Mouse (Mus musculus) right cerebral cortex, postnatal 25 days (tissue): ENCODE data around the gene Apold1.

ENCODE experiments used
- DNase-seq: peaks from one replicate; pipeline ENCODE4 v3.0.0; 2022

The Apold1 gene

DNA sequence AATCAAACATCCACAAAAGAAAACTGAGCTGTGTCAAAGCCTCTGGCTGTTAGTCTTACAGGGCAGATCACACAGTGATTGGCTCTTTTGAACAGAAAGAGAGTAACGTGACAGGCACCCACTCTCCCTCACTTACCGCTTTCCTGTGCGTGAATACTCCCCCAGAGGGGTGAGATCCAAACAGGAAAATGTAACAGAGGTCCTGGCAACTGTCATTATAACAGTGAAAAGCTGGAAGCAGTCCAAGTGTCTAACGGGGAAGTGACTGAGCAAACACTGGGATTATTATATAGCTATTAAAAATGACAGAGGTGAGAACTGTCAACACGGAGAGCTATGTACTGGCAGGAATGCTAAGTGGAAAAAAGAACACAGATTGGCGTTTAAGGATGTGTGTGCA, 4.9 kb upstream of the Apold1 start:
- no peak for DNase-seq

- DNase-seq, result peak; percentile 91
Observed at GRCm38 (mm10) chr6:134983529-134984370, 2.2 kb downstream of the Apold1 start.

- DNase-seq, result no peak
Observed at GRCm38 (mm10) chr6:134984748-134985147, 3.2 kb downstream of the Apold1 start.

- DNase-seq, result no peak
Observed at GRCm38 (mm10) chr6:134988377-134988776, 6.9 kb downstream of the Apold1 start.

- DNase-seq, result no peak
Observed at GRCm38 (mm10) chr6:134990674-134991073, 9.2 kb downstream of the Apold1 start.

- DNase-seq, result peak; percentile 59
Observed at GRCm38 (mm10) chr6:134994031-134994651, 12.6 kb downstream of the Apold1 start.

- peak; percentile 27 for DNase-seq
Observed at GRCm38 (mm10) chr6:134994985-134995384, 13.5 kb downstream of the Apold1 start.

DNA sequence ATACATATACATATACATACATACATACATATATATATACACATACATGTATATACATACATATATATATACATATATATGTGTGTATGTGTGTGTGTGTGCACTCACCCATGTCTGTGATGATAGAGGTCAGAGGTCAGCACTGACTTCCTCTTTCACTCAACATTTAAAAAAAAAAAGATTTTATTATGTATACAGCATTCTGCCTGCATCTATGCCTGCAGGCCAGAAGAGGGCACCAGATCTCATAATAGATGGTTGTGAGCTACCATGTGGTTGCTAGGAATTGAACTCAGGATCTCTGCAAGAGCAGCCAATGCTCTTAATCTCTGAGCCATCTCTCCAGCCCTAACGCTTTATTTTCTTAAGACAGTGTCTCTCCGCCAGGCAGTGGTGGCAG, 15.4 kb downstream of the Apold1 start:
- DNase-seq, result no peak

- no peak for DNase-seq
Observed at GRCm38 (mm10) chr6:134998076-134998475, 16.6 kb downstream of the Apold1 start.

DNA sequence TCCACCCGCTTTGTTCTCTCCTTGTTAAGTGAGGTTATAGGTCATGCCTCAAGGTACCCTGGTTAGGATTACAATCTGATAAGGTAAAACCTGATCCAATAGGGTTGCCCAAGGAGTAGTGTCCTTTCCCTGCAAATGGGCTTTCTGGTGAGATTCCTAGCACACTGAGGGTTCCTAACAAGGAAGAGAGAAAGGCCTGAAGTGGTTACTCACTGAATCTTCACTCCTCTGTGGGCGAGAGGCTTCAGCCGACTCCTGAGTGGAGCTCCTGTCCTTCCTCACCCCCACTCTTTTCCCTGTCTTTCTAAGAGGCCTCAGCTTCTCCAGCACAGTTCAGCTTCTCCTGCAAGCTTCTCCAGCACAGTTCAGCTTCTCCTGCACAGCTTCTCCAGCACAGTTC, 17.3 kb downstream of the Apold1 start:
- DNase-seq, result no peak

- DNase-seq, result no peak
Observed at GRCm38 (mm10) chr6:135000272-135000671, 18.8 kb downstream of the Apold1 start.

- DNase-seq, result no peak
Observed at GRCm38 (mm10) chr6:135001991-135002390, 20.5 kb downstream of the Apold1 start.

- DNase-seq, result no peak
Observed at GRCm38 (mm10) chr6:135006372-135006771, 24.9 kb downstream of the Apold1 start.

DNA sequence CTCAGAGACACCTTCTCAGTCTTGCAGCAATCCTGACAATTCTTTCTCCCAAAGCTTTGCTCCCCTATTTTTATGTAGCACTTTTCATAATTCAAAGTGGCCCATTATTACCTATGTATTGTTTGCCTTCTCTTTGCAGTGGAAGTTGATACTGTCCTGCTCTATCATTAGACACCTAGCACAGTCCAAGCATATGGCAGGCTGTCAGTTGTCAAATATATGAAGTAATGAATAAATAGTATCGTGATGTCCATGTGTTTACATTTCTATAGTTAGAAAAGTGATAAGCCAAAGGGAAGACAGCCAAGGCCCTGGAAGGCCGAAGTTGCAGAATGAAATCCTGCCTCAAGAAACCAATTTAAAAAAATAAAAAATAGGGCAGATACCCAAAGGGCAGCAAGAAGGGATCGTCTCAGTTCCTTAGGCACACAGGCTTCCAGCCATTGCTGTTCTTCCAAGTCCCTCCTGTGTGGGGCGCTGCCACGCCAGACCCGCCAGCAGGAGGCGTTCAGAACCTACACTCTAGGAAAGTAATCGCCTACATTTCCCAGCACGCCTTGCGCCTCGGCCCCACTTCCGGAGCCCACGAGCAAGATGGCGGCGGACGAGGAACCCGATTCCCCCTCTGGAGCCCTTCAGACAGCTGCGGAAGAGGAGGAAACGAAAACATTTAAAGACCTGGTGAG, 29.7 kb downstream of the Apold1 start, which contains the start of gene Ddx47:
Gene Ddx47, plus strand, starts transcription at position 565 of the 686 bp plus-strand sequence.
- DNase-seq, result peak; percentile 92

DNA sequence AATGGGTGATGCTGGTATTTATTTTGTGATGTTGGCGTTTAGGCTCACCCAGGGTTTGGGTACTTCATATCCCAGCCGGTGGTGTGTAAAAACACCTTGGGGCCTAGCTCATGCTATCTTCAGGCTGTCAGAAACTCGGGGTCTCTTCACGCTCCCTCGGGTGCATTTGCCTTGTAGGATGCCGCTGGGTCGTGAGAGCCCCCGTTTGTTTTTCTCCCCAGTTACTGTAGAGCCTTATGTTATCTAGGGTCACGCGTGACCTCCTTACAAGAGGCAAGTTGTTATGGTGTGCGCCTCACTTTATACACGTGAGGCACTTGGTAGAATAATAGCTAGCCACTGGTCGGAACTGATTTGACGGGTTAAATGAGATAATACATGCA, 30.2 kb downstream of the Apold1 start:
- no peak for DNase-seq

GRCm38 (mm10) chr6:135017211-135017610, 35.7 kb downstream of the Apold1 start:
- DNase-seq, result no peak

GRCm38 (mm10) chr6:135019564-135019963, 38.0 kb downstream of the Apold1 start:
- no peak for DNase-seq

DNA sequence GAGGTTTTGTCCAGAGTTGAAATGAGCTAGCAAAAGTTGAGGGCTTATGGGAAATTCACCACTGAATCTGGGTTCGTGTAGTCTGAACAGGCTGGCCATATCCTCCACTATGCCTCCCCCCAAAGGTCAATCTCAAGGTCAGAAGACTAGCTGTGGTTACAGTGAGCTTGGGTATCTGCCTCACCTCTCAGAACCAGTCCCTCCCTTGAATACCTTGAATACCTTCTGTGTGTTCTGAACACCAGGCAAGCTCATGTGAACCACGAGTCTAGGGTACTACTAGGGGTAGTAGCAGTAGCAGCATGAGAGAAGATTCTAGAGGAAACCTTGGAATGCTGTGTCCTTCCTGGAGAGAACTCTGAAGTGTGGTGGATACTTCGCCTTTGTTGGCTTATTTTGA, 40.1 kb downstream of the Apold1 start:
- DNase-seq, result no peak

GRCm38 (mm10) chr6:135023379-135023778, 41.9 kb downstream of the Apold1 start:
- no peak for DNase-seq

DNA sequence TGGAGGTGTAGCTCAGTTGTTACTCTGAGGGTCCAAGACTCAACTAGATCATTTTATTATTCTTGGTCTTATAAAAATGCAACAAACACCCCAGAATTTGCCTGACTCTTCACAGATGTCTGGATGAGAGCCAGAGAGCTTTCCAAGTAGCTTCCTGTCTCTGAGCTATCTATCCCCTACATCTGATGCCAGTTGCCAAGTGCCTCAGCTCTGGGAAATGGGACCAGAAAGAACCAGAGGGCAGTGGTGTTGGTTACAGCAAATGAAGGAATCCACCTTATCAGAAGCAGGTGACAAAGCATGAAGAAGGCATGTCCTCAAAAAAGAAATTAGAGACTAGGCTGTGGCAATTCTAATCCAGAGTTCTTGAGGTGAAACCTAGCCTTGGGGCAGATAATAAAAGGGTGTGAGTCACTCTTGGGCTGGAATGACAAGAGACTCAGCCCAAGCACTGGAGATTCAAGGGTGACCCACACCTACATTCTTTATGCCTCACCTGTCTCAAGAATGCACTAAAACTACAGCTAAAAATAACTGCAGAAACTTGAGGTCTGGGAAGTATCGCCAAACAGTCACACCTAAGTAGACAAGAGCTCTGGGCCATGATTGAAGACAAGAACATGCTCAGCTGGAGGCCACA, 43.4 kb downstream of the Apold1 start:
- DNase-seq, result no peak

- no peak for DNase-seq
Observed at GRCm38 (mm10) chr6:135026232-135026631, 44.7 kb downstream of the Apold1 start.

- DNase-seq, result no peak
Observed at GRCm38 (mm10) chr6:135026755-135027154, 45.2 kb downstream of the Apold1 start.

DNA sequence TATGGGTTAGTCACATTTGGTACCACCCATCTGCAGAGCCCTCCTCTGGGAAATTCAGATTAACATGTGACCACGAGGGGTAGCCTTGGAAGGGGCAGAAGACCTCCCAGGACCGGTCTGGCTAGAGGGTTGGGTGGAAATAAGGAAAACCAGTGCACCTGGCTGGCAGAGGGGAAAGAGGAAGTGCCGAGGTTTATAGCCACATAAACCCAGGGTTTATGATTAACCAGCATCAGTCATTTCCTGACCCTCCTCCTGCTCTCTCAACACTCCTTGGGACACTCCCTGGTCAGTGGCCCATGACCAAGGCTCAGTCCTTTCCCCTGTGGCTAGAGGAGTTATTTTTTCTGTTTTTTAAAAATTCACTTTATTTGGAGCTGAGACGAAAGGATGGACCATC, 47.7 kb downstream of the Apold1 start:
- no peak for DNase-seq
